Mouse (Mus musculus) erythroblast, embryonic 14.5 days (primary cell): ENCODE data around the gene Gm2663. TPM values are rescaled to one million over a fixed set of nuclear protein-coding genes. Genes with fewer than 3 reads are reported as not detected.
"Not testable (repeated sequence)": the region's sequence is repeated elsewhere in the genome, so short reads cannot be mapped to it uniquely, and the experiment has no call there.

ENCODE experiments used
- H3K27me3 ChIP-seq: 2 replicates; pipeline ENCODE4 v1.6.1; 2012; ENCODE audit warnings: inconsistent platforms; ENCODE audit not compliant: control insufficient read depth
- H3K36me3 ChIP-seq: 2 replicates; pipeline ENCODE4 v1.6.1; 2012; ENCODE audit warnings: mild to moderate bottlenecking, inconsistent platforms; ENCODE audit not compliant: control insufficient read depth
- H3K4me1 ChIP-seq: 2 replicates; pipeline ENCODE4 v1.6.1; 2012; ENCODE audit warnings: inconsistent platforms; ENCODE audit not compliant: control insufficient read depth
- H3K4me3 ChIP-seq: replicated peaks from 2 replicates; pipeline ENCODE3; 2012; ENCODE audit warnings: moderate library complexity, mild to moderate bottlenecking, inconsistent platforms
- H3K9me3 ChIP-seq: 2 replicates; pipeline ENCODE4 v1.6.1; 2012; ENCODE audit warnings: low read length, inconsistent platforms, mixed read lengths; ENCODE audit not compliant: control insufficient read depth
- GATA1 ChIP-seq: IDR thresholded peaks from 2 replicates; pipeline ENCODE4 v1.6.1; 2012; ENCODE audit warnings: low read length, inconsistent platforms, mixed read lengths
- TAL1 ChIP-seq: IDR thresholded peaks from 3 replicates; pipeline ENCODE4 v1.6.1; 2012; ENCODE audit warnings: low read length, inconsistent platforms, mixed read lengths
- polyA plus RNA-seq: library from polyadenylated mRNA; stranded (reverse); fragments of >175 nt; gene quantifications from 2 replicates; pipeline ENCODE4 v1.2.3, GENCODE M21; 2012

The Gm2663 gene
- polyA plus RNA-seq, 1 experiment: not detected

- Histone ChIP-seq H3K36me3 (no peaks in the 10 kb centered on the region), H3K4me1 (no peaks in the 10 kb centered on the region), H3K4me3 (no peak overlapping the region), H3K9me3 (no peaks in the 10 kb centered on the region), H3K27me3 (no peaks in the 10 kb centered on the region)
- no peak for TF ChIP-seq TAL1
- no peak for TF ChIP-seq GATA1
These were observed 31.5 kb upstream of the Gm2663 start for GRCm38 (mm10) chr6:41030821-41031220.

- Histone ChIP-seq H3K27me3 (no peaks in the 10 kb centered on the region), H3K9me3 (no peaks in the 10 kb centered on the region), H3K36me3 (no peaks in the 10 kb centered on the region), H3K4me3 (no peak overlapping the region), H3K4me1 (no peaks in the 10 kb centered on the region)
- TF ChIP-seq GATA1: no peak
- TF ChIP-seq TAL1: no peak
These were observed 27.8 kb upstream of the Gm2663 start for GRCm38 (mm10) chr6:41027053-41027452.

GRCm38 (mm10) chr6:41025873-41026650 lies 26.8 kb upstream of the Gm2663 start:
- no peaks in the 10 kb centered on the region for H3K36me3 ChIP-seq
- H3K4me1 ChIP-seq: no peaks in the 10 kb centered on the region
- H3K4me3 ChIP-seq: no peak overlapping the region
- H3K9me3 ChIP-seq: no peaks in the 10 kb centered on the region
- no peaks in the 10 kb centered on the region for H3K27me3 ChIP-seq
- TF ChIP-seq TAL1 (no peak), GATA1 (no peak)

GRCm38 (mm10) chr6:41019140-41019539 lies 19.9 kb upstream of the Gm2663 start:
- no peaks in the 10 kb centered on the region for H3K4me1 ChIP-seq
- no peak overlapping the region for H3K4me3 ChIP-seq
- H3K27me3 ChIP-seq: no peaks in the 10 kb centered on the region
- TF ChIP-seq GATA1 (no peak), TAL1 (no peak)
- no peaks in the 10 kb centered on the region for H3K36me3 ChIP-seq
- no peaks in the 10 kb centered on the region for H3K9me3 ChIP-seq

GRCm38 (mm10) chr6:41018629-41019028 lies 19.4 kb upstream of the Gm2663 start:
- no peaks in the 10 kb centered on the region for H3K4me1 ChIP-seq
- no peaks in the 10 kb centered on the region for H3K27me3 ChIP-seq
- no peaks in the 10 kb centered on the region for H3K36me3 ChIP-seq
- TF ChIP-seq TAL1 (no peak), GATA1 (no peak)
- no peak overlapping the region for H3K4me3 ChIP-seq
- no peaks in the 10 kb centered on the region for H3K9me3 ChIP-seq

- H3K4me3 ChIP-seq: no peak overlapping the region
- no peaks in the 10 kb centered on the region for H3K27me3 ChIP-seq
- no peaks in the 10 kb centered on the region for H3K36me3 ChIP-seq
- TF ChIP-seq TAL1 (no peak), GATA1 (no peak)
- H3K4me1 ChIP-seq: no peaks in the 10 kb centered on the region
- no peaks in the 10 kb centered on the region for H3K9me3 ChIP-seq
These were observed 15.8 kb upstream of the Gm2663 start for GRCm38 (mm10) chr6:41015065-41015464.

GRCm38 (mm10) chr6:40964454-40964853 lies 34.8 kb downstream of the Gm2663 start, which contains the start of gene 1810009J06Rik:
1810009J06Rik (plus strand) TSS chr6:40964754.
- H3K9me3 ChIP-seq, H3K36me3 ChIP-seq, H3K27me3 ChIP-seq, H3K4me3 ChIP-seq, H3K4me1 ChIP-seq: not testable (repeated sequence)

GRCm38 (mm10) chr6:40953716-40954115 lies 45.6 kb downstream of the Gm2663 start:
- no peaks in the 10 kb centered on the region for H3K4me1 ChIP-seq
- TF ChIP-seq TAL1 (no peak), GATA1 (no peak)
- no peaks in the 10 kb centered on the region for H3K36me3 ChIP-seq
- H3K27me3 ChIP-seq: no peaks in the 10 kb centered on the region
- H3K4me3 ChIP-seq: no peak overlapping the region
- H3K9me3 ChIP-seq: no peaks in the 10 kb centered on the region

- H3K4me3 ChIP-seq: no peak within 1 kb of the TSS
- H3K4me1 ChIP-seq: no peaks in the 10 kb centered on the region
- no peaks in the 10 kb centered on the region for H3K36me3 ChIP-seq
- TF ChIP-seq TAL1: no peak
- TF ChIP-seq GATA1: no peak
- no peaks in the 10 kb centered on the region for H3K9me3 ChIP-seq
- H3K27me3 ChIP-seq: no peaks in the 10 kb centered on the region
These were observed 47.5 kb downstream of the Gm2663 start, which contains the start of gene Gm4744 for GRCm38 (mm10) chr6:40951770-40952169. Gm4744 (minus strand) TSS chr6:40951870.

Other genes starting within 250 kb of the Gm2663 start
- gene Moxd2, start 112.0 kb downstream of the Gm2663 start, polyA plus RNA-seq: not detected in 2 replicates
- gene Prss58, start 99.1 kb downstream of the Gm2663 start, polyA plus RNA-seq: not detected in 2 replicates
- not detected in 2 replicates for gene 1700074P13Rik, start 58.9 kb downstream of the Gm2663 start, polyA plus RNA-seq
- gene Gm4744, start 47.6 kb downstream of the Gm2663 start, polyA plus RNA-seq: not detected in 2 replicates
- not detected in 2 replicates for gene 1810009J06Rik, start 34.7 kb downstream of the Gm2663 start, polyA plus RNA-seq
- gene 2210010C04Rik, start 36.0 kb upstream of the Gm2663 start, polyA plus RNA-seq: 0.02 TPM in 1 of 2 replicates, not detected in the other